Mouse (Mus musculus) central nervous system, embryonic 11.5 days (tissue): ENCODE measurements around the gene Apof. TPM values are rescaled to one million over a fixed set of nuclear protein-coding genes. Genes with fewer than 3 reads are reported as not detected.

Experiments used
- polyA plus RNA-seq: library from polyadenylated mRNA; depleted of rRNA; stranded (reverse); fragments of >200 nt; gene quantifications from 2 replicates; pipeline ENCODE4 v1.2.3, GENCODE M21; 2012; rRNA removed

Apof gene
- 0.80 and 1.4 TPM in 2 replicates for polyA plus RNA-seq

GRCm38 (mm10) chr10:128268371-128268770 lies at the start of gene Apof:
Gene Apof, plus strand, starts transcription at chr10:128268671.

GRCm38 (mm10) chr10:128225538-128225937 lies 42.9 kb upstream of the Apof start, which contains the start of gene Mip:
Gene Mip, plus strand, starts transcription at chr10:128225838.

DNA sequence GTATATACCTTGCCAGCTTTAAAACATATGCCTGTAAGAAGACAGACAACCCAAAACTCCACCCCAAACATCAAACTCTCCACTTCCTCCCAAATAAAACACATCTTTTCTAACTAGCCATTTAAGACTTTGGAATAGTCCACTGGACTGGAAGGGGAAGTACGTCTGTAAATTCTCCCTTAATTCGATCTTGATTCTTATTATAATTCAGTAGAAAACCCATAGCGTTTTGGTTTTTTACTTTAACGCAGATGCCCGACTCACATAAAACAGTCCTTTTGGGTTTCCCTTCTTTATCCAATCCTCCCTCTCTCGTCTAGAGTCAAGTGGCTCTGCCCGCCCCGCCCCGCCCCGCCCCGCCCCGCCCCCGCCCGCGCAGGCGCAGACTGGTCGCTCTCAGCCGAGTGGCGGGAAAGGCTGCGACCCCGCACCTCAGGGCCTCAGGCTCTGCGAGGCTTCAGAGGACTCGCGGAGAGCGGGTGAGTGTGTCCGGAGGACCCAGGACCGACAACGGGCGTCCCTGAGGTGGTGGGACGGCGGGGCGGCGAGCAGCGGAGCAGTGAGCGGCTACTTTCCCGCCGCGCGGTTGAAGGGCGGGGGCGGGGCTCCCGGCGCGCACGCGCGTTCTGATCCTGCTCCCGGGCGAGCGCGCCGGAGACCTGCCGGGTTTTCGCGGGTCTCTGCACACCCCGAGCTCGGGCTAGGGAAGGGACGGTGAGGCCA lies 36.6 kb upstream of the Apof start, which contains the start of gene Timeless:
TSS of gene Timeless (plus strand) at position 369 of the 723 bp plus-strand sequence.

GRCm38 (mm10) chr10:128253677-128254255 lies 14.7 kb upstream of the Apof start, which contains the start of gene Apon:
Gene Apon, plus strand, starts transcription at chr10:128254096.

GRCm38 (mm10) chr10:128270287-128270841 lies 1.9 kb downstream of the Apof start, which contains the start of gene Stat2:
Gene Stat2, plus strand, starts transcription at chr10:128270559.

DNA sequence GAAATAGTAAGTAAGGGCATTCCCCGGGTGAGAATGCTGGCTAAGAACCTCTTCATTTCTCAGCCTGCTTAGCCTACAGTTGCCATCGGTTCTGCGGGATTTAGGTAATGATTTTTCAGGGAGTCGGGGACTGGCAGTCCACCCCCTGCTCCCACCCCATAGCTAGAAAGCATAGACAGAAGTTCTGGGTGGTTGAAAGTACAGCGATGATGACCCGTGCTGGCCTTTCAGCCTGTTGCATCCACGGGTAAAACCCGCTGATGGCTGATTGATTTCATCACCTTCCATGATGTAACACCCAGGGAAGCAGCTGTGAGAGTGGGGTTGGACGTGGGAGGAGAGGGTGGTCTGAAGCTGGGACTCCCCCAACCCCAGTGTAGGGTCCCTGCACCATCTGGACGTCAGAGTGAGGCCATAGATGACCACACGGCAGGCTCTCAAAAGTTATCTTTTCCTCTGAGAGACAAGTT lies 30.3 kb downstream of the Apof start, which contains the start of gene Il23a:
TSS of gene Il23a (minus strand) at position 51 of the 470 bp plus-strand sequence.

GRCm38 (mm10) chr10:128303126-128304021 lies 34.9 kb downstream of the Apof start, which contains the start of gene Pan2:
Gene Pan2, plus strand, starts transcription at chr10:128303335.

Other genes with a start within 250 kb of the Apof start
- gene Naca, start 233.1 kb upstream of the Apof start, polyA plus RNA-seq: 619 and 820 TPM in 2 replicates
- gene Ptges3, start 209.7 kb upstream of the Apof start, polyA plus RNA-seq: 129 and 150 TPM in 2 replicates
- gene Atp5b, start 185.4 kb upstream of the Apof start, polyA plus RNA-seq: 1,057 and 1,253 TPM in 2 replicates
- 31.9 and 36.9 TPM in 2 replicates for gene Baz2a, start 177.1 kb upstream of the Apof start, polyA plus RNA-seq
- 33.3 and 69.7 TPM in 2 replicates for gene Rbms2, start 88.4 kb upstream of the Apof start, polyA plus RNA-seq
- gene Gls2, start 74.2 kb upstream of the Apof start, polyA plus RNA-seq: 2.6 and 4.6 TPM in 2 replicates
- 13.5 and 17.9 TPM in 2 replicates for gene Spryd4, start 56.9 kb upstream of the Apof start, polyA plus RNA-seq
- gene Mip, start 42.8 kb upstream of the Apof start, polyA plus RNA-seq: 0.13 and 0.30 TPM in 2 replicates
- 42.7 and 53.6 TPM in 2 replicates for gene Timeless, start 36.6 kb upstream of the Apof start, polyA plus RNA-seq
- gene Apon, start 14.6 kb upstream of the Apof start, polyA plus RNA-seq: 0.98 and 1.0 TPM in 2 replicates
- 21.3 and 22.5 TPM in 2 replicates for gene Stat2, start 1.9 kb downstream of the Apof start, polyA plus RNA-seq
- gene Il23a, start 30.1 kb downstream of the Apof start, polyA plus RNA-seq: 0.11 and 0.17 TPM in 2 replicates
- 45.0 and 49.8 TPM in 2 replicates for gene Pan2, start 34.7 kb downstream of the Apof start, polyA plus RNA-seq
- gene Cnpy2, start 53.8 kb downstream of the Apof start, polyA plus RNA-seq: 134 and 148 TPM in 2 replicates
- gene Cs, start 69.1 kb downstream of the Apof start, polyA plus RNA-seq: 120 and 162 TPM in 2 replicates
- 32.1 and 35.4 TPM in 2 replicates for gene Coq10a, start 100.3 kb downstream of the Apof start, polyA plus RNA-seq
- gene Ankrd52, start 108.4 kb downstream of the Apof start, polyA plus RNA-seq: 45.2 and 47.7 TPM in 2 replicates
- 0.65 and 1.1 TPM in 2 replicates for gene Slc39a5, start 132.6 kb downstream of the Apof start, polyA plus RNA-seq
- 80.3 and 86.7 TPM in 2 replicates for gene Nabp2, start 142.8 kb downstream of the Apof start, polyA plus RNA-seq
- gene Rnf41, start 143.0 kb downstream of the Apof start, polyA plus RNA-seq: 36.8 and 42.2 TPM in 2 replicates
- 251 and 263 TPM in 2 replicates for gene Smarcc2, start 190.6 kb downstream of the Apof start, polyA plus RNA-seq
- 1,634 and 1,720 TPM in 2 replicates for gene Myl6, start 225.5 kb downstream of the Apof start, polyA plus RNA-seq
- 15.8 and 16.8 TPM in 2 replicates for gene Myl6b, start 230.0 kb downstream of the Apof start, polyA plus RNA-seq